Mouse (Mus musculus) ES-E14 (cell line): ENCODE results near the gene Nat8f2. TPM values are rescaled to one million over a fixed set of nuclear protein-coding genes. Genes with fewer than 3 reads are reported as not detected.
"Not testable (repeated sequence)": the region's sequence is repeated elsewhere in the genome, so short reads cannot be mapped to it uniquely, and the experiment has no call there.

Source experiments
- DNase-seq: peaks from one replicate; pipeline ENCODE4 v3.0.0-alpha.2; 2013; ENCODE audit warnings: low read depth, low spot score
- H3K27ac ChIP-seq: 2 replicates; pipeline ENCODE4 v1.5.1; 2012; ENCODE audit warnings: low read depth, mild to moderate bottlenecking, low read length, moderate library complexity, mixed read lengths; ENCODE audit not compliant: poor library complexity, insufficient read depth, severe bottlenecking
- H3K36me3 ChIP-seq: 2 replicates; pipeline ENCODE4 v1.6.1; 2012; ENCODE audit warnings: mild to moderate bottlenecking, low read length, moderate library complexity, mixed read lengths; ENCODE audit not compliant: control insufficient read depth, poor library complexity, insufficient read depth, severe bottlenecking
- H3K4me1 ChIP-seq, 2 experiments: fragments of 150-350 bp in 1 of 2; sonication (generic) in 1 of 2; 2 replicates each; pipeline ENCODE4 v1.6.1; 2012; ENCODE audit warnings: low read length in 2 of 2, mild to moderate bottlenecking in 1 of 2, mixed read lengths in 1 of 2; ENCODE audit not compliant: control insufficient read depth in 2 of 2, insufficient read depth in 2 of 2, poor library complexity in 1 of 2
- H3K4me3 ChIP-seq, 2 experiments: fragments of 150-350 bp in 1 of 2; sonication (generic) in 1 of 2; 2 replicates each; pipeline ENCODE4 v1.5.1; 2012; ENCODE audit warnings: low read length in 2 of 2, low read depth in 1 of 2, mild to moderate bottlenecking in 1 of 2, mixed read lengths in 1 of 2; ENCODE audit not compliant: insufficient read depth in 1 of 2, poor library complexity in 1 of 2, severe bottlenecking in 1 of 2
- H3K9ac ChIP-seq: 2 replicates; pipeline ENCODE4 v1.6.1; 2012; ENCODE audit warnings: low read depth, mild to moderate bottlenecking, low read length, mixed read lengths; ENCODE audit not compliant: poor library complexity, insufficient read depth, severe bottlenecking
- H3K9me3 ChIP-seq: fragments of 150-350 bp; sonication (generic); 2 replicates; pipeline ENCODE4 v1.6.1; 2012; ENCODE audit warnings: low read depth, mild to moderate bottlenecking, low read length; ENCODE audit not compliant: control insufficient read depth, insufficient read depth
- CHD2 ChIP-seq: IDR thresholded peaks from 2 replicates; pipeline ENCODE4 v1.6.1; 2014; ENCODE audit warnings: mild to moderate bottlenecking, low read depth, low read length, inconsistent platforms
- HCFC1 ChIP-seq: IDR thresholded peaks from 2 replicates; pipeline ENCODE4 v1.6.1; 2012; ENCODE audit warnings: low read length, inconsistent platforms, borderline replicate concordance; ENCODE audit not compliant: insufficient read depth
- MAFK ChIP-seq: IDR thresholded peaks from 2 replicates; pipeline ENCODE4 v1.6.1; 2014; ENCODE audit warnings: mild to moderate bottlenecking, low read depth, low read length, inconsistent platforms; ENCODE audit not compliant: insufficient read depth
- ZC3H11A ChIP-seq: IDR thresholded peaks from 2 replicates; pipeline ENCODE4 v1.6.1; 2012; ENCODE audit warnings: low read depth, mild to moderate bottlenecking, inconsistent platforms, low read length, borderline replicate concordance
- ZNF384 ChIP-seq: IDR thresholded peaks from 2 replicates; pipeline ENCODE4 v1.6.1; 2012; ENCODE audit warnings: low read depth, low read length, inconsistent platforms
- in situ Hi-C, 2 experiments: fragments of 600-800 bp; cut with MboI; formaldehyde crosslinking; loops; one replicate each; pipeline ENCODE4 v1.15.1; 2025; ENCODE audit warnings: low sequenced_read_pairs in 2 of 2, inconsistent platforms in 1 of 2; ENCODE audit not compliant: unreplicated experiment in 2 of 2
- total RNA-seq: library from RNA; depleted of rRNA; stranded (reverse); fragments of 300-350 nt; gene quantifications from 2 replicates; pipeline ENCODE4 v1.2.3, GENCODE M21; 2012; rRNA removed

The Nat8f2 gene
- 1.0 and 2.1 TPM in 2 replicates for total RNA-seq

DNA sequence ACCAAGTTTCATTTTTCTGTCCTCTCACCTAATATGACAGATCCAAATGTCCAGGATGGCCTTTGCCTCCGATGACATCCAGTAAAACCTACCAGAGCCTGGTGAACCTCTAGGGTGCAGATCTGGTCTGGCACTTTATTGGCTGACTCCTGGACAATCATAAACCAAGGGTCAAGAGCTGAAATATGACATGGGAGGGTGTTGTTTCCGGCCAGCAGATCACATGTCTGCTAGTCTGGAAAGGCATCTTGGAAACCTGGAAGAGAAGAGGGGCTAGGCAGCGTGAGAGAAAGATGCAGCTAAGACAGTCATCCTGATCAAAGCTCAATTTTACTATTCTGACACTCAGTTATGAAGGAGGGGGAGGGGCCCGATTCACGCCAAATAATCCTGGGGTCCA is at the start of gene Nat8f2:
Gene Nat8f2 (minus strand): TSS at position 153 of the 400 bp plus-strand sequence.
- H3K4me3 ChIP-seq, DNase-seq, H3K27ac ChIP-seq, in situ Hi-C loops, H3K9me3 ChIP-seq, H3K9ac ChIP-seq, H3K36me3 ChIP-seq, H3K4me1 ChIP-seq: not testable (repeated sequence)

DNA sequence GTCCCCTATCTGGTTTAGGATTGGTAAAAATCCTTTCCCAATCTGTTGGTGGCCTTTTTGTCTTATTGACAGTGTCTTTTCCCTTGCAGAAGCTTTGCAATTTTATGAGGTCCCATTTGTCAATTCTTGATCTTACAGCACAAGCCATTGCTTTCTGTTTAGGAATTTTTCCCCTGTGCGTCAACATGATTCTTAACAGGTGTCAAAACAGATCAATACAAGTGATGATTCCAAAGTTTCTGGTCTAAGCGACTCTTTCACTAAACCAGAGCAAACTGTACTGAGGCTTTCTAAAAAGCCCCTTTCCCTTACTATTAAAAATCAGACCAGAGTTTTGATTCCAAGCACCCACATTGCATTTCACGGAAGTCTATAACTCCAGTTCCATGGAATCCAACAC is 49.4 kb upstream of the Nat8f2 start:
- DNase-seq, H3K9me3 ChIP-seq, in situ Hi-C loops, H3K36me3 ChIP-seq, H3K4me1 ChIP-seq, H3K27ac ChIP-seq, H3K9ac ChIP-seq, H3K4me3 ChIP-seq: not testable (repeated sequence)

GRCm38 (mm10) chr6:85916596-85916995 is 47.6 kb upstream of the Nat8f2 start:
- Histone ChIP-seq H3K9ac (peak overlapping the region; percentile 81), H3K4me3 (peak overlapping the region; percentile 69 to 87), H3K4me1 (0 out of 4 replicates have a peak, but pooled peaks cover 0 to 2% of the 10 kb centered on the region in 2 experiments), H3K36me3 (no peaks in the 10 kb centered on the region; the same call in 1 of the 2 replicates), H3K9me3 (no peaks in the 10 kb centered on the region), H3K27ac (no peak overlapping the region)
- no peak for TF ChIP-seq MAFK
- no peak for TF ChIP-seq ZNF384
- TF ChIP-seq CHD2: no peak
- TF ChIP-seq ZC3H11A: no peak
- TF ChIP-seq HCFC1: no peak
- no peak for DNase-seq
- in situ Hi-C loops: no loop called here

DNA sequence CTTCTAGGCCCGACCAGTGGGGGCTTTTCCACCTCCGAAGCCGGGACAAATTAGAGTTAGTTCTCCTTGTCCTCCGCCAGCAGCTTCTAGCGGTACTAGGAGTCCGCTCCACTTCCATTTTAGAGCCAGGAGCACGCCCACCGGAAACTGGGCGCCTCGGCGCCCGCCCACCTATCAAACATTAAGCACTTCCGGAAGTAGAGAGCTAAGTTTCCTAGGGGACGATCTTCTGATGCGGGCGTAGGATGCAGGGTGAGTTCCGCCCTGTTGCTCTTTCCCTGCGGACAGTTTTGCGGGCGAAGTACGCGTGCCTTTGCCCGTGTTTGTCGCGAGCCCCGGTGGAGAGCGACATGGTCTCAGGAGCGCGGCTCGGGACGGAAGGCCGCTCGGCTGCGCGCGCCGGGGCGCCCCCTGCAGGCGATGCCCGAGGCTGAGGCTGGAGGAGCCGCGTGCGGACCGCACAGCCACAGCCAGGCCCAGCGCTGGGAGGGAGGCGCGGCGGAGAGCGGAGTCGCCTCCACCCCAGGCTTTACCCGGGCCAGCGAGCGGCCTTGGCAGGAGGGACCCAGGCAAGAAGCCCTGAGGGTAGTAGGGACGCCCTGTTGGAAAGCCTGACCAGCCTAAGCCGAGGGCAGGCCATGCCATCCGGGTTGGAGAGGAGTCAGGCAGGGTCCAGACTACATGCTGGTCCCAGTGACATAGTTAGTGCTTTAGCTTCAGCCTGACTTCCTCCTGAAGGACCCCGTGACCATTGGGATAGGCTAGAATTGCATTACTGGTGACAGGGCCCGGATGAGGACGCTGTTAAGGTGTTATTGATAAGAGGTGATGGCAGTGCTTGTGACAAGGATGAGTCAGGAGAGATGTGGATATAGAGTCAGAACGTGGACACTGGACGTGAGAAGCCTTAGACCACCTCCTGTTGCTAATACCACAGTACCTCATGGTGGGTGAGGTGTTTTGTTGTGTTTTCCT is 46.9 kb upstream of the Nat8f2 start, which contains the start of gene Nat8f1:
Gene Nat8f1 (minus strand): TSS at position 149 of the 975 bp plus-strand sequence.
- H3K4me3 ChIP-seq: peak within 1 kb of the TSS; percentile 69 to 87
- peak within 1 kb of the TSS; percentile 81 for H3K9ac ChIP-seq
- H3K36me3 ChIP-seq, H3K27ac ChIP-seq, in situ Hi-C loops, H3K4me1 ChIP-seq, H3K9me3 ChIP-seq: not testable (repeated sequence)
- DNase-seq: peak; percentile 78

DNA sequence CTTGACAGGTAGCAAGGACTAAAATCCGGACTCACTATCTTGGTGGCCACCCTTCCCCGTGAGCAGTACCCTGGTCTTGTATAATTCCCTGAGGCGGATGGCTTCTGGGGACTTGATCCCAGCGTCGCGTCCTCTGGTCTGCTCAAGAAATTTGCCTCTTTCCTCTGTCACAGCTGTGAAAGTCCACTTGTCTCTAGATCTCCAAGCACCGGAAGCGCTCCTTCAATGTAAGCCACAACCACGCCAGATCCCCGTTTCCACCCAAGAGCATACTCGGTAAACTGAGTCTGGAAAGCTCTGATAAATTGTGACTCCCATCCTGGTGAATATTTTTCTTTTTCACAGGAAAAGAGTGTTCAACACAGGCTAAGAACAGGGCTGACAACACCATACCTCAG is 46.2 kb upstream of the Nat8f2 start:
- Histone ChIP-seq H3K27ac (no peak overlapping the region), H3K9ac (peak overlapping the region; percentile 81), H3K9me3 (no peaks in the 10 kb centered on the region), H3K4me3 (peak overlapping the region; percentile 69 to 87), H3K4me1 (0 out of 4 replicates have a peak, but pooled peaks cover 0 to 2% of the 10 kb centered on the region in 2 experiments), H3K36me3 (no peaks in the 10 kb centered on the region)
- DNase-seq: no peak
- in situ Hi-C loops: no loop called here
- TF ChIP-seq ZC3H11A (no peak), ZNF384 (no peak), CHD2 (no peak), MAFK (no peak), HCFC1 (no peak)
